Mouse (Mus musculus): ENCODE data around the gene Mvb12a. TPM values are rescaled to one million over a fixed set of nuclear protein-coding genes. Genes with fewer than 3 reads are reported as not detected.

Gene Mvb12a
- polyA plus RNA-seq, 1 experiment, result 251 TPM

DNA sequence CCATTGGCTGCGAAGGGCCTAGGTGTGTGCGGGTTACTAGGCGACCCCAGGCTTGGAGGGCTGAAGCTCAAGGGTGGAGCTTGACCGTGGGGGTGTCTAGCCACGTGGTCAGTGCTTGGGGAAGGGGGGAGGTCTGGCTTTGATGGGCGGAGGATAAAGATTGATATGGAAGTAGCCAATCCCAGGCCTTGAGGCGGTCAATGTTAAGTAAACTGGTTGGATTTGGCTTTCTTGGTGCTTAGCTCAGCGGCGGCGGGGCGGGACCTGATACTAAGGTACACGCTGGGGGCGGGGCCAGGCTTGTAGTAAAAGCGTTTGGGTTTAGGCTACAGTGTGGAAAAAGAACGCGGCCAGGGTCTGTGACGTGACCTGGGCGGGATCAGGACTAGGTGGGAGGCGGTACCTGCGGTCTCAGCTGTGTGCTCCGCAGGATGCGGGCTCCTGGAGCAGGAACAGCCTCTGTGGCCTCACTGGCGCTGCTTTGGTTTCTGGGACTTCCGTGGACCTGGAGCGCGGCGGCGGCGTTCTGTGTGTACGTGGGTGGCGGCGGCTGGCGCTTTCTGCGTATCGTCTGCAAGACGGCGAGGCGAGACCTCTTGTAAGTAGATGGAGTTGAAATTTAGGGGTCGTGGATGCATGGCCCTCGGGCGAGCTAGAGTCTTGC is 27.7 kb downstream of the Mvb12a start:
- peak overlapping the region; percentile 84 for H3K27ac ChIP-seq (ENCODE audit: insufficient read depth, low read depth, low read length)
- no peaks in the 10 kb centered on the region for H3K36me3 ChIP-seq (ENCODE audit: control insufficient read depth, insufficient read depth, low read length)
- peaks cover 10% of the 10 kb centered on the region for H3K4me1 ChIP-seq (ENCODE audit: control insufficient read depth, insufficient read depth, insufficient read length, low read length)
- peak overlapping the region; percentile 79 for H3K4me3 ChIP-seq (ENCODE audit: low read depth, low read length)
- TF ChIP-seq CTCF (IDR thresholded peaks at IDR 0.05; ENCODE audit: extremely low read depth, insufficient read length, insufficient replicate concordance, low read depth, low read length) (no peak), POLR2A (IDR thresholded peaks at IDR 0.05; ENCODE audit: low read depth, low read length) (no peak)
- under 1% methylated on average over 41 of the region's 41 CpGs for WGBS
- H3K27me3 ChIP-seq (ENCODE audit: control insufficient read depth, insufficient read depth, low read length), result no peaks in the 10 kb centered on the region

DNA sequence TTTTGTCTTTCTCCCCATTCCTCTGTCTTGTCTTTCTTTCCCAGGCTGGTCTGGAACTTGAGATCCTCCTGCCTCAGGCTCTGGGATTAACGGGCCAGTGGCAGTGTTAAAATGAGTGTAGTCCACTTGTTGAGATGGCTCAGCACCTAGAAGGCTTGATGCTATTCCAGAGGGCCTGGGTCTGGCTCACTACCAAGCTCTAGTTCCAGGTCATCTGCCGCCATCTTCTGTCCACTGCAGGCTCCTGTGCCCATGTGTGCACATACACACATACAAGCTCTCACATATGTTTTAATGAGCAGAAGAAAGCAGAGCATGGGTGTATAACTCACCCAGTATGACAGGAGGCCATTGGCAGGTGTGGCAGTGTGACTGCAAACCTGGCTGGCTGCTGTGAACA is 29.4 kb downstream of the Mvb12a start:
- Histone ChIP-seq H3K27me3 (ENCODE audit: control insufficient read depth, insufficient read depth, low read length) (no peaks in the 10 kb centered on the region), H3K4me3 (ENCODE audit: low read depth, low read length) (no peak overlapping the region), H3K36me3 (ENCODE audit: control insufficient read depth, insufficient read depth, low read length) (no peaks in the 10 kb centered on the region), H3K27ac (ENCODE audit: insufficient read depth, low read depth, low read length) (no peak overlapping the region), H3K4me1 (ENCODE audit: control insufficient read depth, insufficient read depth, insufficient read length, low read length) (peaks cover 10% of the 10 kb centered on the region)
- TF ChIP-seq CTCF (IDR thresholded peaks at IDR 0.05; ENCODE audit: extremely low read depth, insufficient read length, insufficient replicate concordance, low read depth, low read length) (no peak), POLR2A (IDR thresholded peaks at IDR 0.05; ENCODE audit: low read depth, low read length) (no peak)
- WGBS, result 78% methylated on average over 2 of the region's 2 CpGs

DNA sequence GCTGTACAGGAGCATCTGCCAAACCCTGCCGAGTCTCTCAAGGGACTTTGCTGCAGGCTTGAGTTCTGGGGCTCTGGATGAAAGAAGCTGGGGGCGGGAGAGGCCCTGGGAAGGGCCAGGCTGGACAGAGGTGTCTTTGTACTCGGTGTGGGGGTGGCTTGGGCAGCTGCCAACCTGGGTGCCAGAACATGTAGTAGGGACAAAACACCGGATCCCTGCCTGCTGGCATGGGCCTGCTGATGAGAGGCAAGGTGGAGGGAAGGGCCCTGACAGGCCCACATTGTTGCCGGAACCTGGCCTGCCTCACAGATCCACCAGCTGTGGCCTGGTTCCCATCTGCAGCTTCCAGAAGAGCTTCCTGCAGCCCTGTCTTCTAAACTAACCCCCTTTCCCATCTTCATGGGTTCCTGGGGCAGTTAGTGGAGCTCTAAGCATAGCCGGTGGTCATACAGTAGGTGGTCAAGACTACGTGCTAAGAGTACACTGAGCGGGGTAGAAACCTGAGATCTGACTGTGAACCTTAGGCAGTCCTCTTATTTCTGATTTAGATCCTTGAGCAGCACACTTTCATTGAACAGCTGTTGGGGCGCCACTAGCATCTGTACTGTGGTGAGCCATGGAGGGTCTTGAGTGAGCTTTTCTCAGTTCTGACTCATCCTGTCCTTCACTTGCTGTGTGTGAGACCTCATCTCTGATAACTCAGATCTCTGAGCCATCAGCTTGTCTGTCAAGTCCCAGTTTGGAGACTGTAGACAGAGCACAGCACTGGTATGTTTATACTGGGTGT is 30.3 kb downstream of the Mvb12a start:
- no peaks in the 10 kb centered on the region for H3K36me3 ChIP-seq (ENCODE audit: control insufficient read depth, insufficient read depth, low read length)
- WGBS, result 38% methylated on average over 9 of the region's 9 CpGs
- H3K4me1 ChIP-seq (ENCODE audit: control insufficient read depth, insufficient read depth, insufficient read length, low read length), result peaks cover 10% of the 10 kb centered on the region
- no peaks in the 10 kb centered on the region for H3K27me3 ChIP-seq (ENCODE audit: control insufficient read depth, insufficient read depth, low read length)
- H3K4me3 ChIP-seq (ENCODE audit: low read depth, low read length), result no peak overlapping the region
- H3K27ac ChIP-seq (ENCODE audit: insufficient read depth, low read depth, low read length), result no peak overlapping the region
- TF ChIP-seq CTCF (IDR thresholded peaks at IDR 0.05; ENCODE audit: extremely low read depth, insufficient read length, insufficient replicate concordance, low read depth, low read length), result no peak
- TF ChIP-seq POLR2A (IDR thresholded peaks at IDR 0.05; ENCODE audit: low read depth, low read length), result no peak

DNA sequence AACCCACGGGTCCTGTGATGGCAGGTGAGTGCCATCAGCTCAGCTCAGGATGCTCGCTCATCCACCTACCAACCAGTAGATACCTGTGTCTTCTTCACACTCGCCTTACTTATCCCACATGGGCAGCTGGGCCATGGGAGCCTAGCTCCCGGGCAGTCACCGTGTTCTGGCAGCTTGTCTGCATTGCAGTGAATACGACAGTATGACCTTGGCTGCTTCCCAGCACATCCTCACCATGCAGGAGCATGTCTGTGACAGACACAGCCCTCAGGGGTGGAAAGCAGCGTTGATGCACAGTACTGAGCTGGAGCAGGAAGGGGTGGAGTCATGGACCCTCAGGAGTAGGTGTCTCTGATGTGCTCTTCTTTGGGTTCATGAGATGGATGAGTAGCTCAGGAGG is 31.7 kb downstream of the Mvb12a start:
- Histone ChIP-seq H3K4me3 (ENCODE audit: low read depth, low read length) (no peak overlapping the region), H3K27me3 (ENCODE audit: control insufficient read depth, insufficient read depth, low read length) (no peaks in the 10 kb centered on the region)

DNA sequence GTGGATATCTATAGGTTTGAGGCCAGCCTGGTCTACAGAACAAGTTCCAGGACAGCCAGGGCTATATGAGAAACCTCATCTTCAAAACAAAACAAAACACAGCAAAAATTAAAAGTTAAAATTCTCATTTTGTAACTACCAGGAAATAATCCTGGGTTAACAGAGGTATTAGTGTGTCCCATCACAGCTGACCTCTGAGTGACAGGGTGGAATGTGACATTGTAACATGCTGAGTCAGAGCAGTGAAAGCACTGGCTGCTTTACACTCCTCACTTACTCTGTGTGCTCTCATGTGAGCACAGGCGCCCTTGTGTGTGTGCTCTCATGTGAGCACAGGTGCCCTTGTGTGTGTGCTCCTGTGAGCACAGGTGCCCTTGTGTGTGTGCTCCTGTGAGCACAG is 32.3 kb downstream of the Mvb12a start:
- Histone ChIP-seq H3K36me3 (ENCODE audit: control insufficient read depth, insufficient read depth, low read length) (no peaks in the 10 kb centered on the region), H3K4me1 (ENCODE audit: control insufficient read depth, insufficient read depth, insufficient read length, low read length) (no peaks in the 10 kb centered on the region), H3K4me3 (ENCODE audit: low read depth, low read length) (no peak overlapping the region), H3K27ac (ENCODE audit: insufficient read depth, low read depth, low read length) (no peak overlapping the region), H3K27me3 (ENCODE audit: control insufficient read depth, insufficient read depth, low read length) (no peaks in the 10 kb centered on the region)
- WGBS, result 49% methylated on average over 1 of the region's 1 CpGs
- TF ChIP-seq CTCF (IDR thresholded peaks at IDR 0.05; ENCODE audit: extremely low read depth, insufficient read length, insufficient replicate concordance, low read depth, low read length) (no peak), POLR2A (IDR thresholded peaks at IDR 0.05; ENCODE audit: low read depth, low read length) (no peak)

More for the DNA sequence above, 31.7 kb downstream of the Mvb12a start:
- 69% methylated on average over 7 of the region's 7 CpGs for WGBS
- TF ChIP-seq CTCF (IDR thresholded peaks at IDR 0.05; ENCODE audit: extremely low read depth, insufficient read length, insufficient replicate concordance, low read depth, low read length) (no peak), POLR2A (IDR thresholded peaks at IDR 0.05; ENCODE audit: low read depth, low read length) (no peak)
- no peaks in the 10 kb centered on the region for H3K36me3 ChIP-seq (ENCODE audit: control insufficient read depth, insufficient read depth, low read length)
- H3K27ac ChIP-seq (ENCODE audit: insufficient read depth, low read depth, low read length), result no peak overlapping the region
- H3K4me1 ChIP-seq (ENCODE audit: control insufficient read depth, insufficient read depth, insufficient read length, low read length), result no peaks in the 10 kb centered on the region

DNA sequence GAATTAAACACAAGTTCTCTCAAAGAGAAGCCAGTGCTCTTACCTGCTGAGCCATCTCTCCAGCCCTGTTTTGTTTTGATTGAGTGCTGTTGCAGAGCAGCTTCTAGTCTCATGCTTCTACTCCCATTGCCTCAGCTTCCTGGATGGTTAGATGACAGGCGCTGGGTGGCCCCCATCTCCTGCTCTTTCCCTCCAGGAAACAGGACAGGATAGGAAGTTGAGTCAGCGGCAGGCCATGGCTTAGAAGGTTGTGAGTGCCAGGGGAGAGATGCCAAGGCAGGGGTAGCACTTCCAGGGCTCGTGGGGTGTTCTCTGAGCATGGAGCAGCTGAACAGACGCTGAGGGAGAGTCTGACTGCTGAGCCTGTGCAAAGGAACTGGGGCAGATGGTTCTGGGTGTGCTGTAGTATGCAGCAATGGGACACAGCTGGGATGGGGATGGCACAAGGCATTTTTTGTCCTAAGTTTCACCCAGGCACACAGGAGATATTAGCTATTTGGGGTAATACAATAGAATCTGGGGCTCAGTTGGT is 35.2 kb downstream of the Mvb12a start:
- Histone ChIP-seq H3K4me3 (ENCODE audit: low read depth, low read length) (no peak overlapping the region), H3K27me3 (ENCODE audit: control insufficient read depth, insufficient read depth, low read length) (no peaks in the 10 kb centered on the region), H3K4me1 (ENCODE audit: control insufficient read depth, insufficient read depth, insufficient read length, low read length) (peaks cover 5% of the 10 kb centered on the region), H3K27ac (ENCODE audit: insufficient read depth, low read depth, low read length) (no peak overlapping the region), H3K36me3 (ENCODE audit: control insufficient read depth, insufficient read depth, low read length) (no peaks in the 10 kb centered on the region)
- no peak for TF ChIP-seq CTCF (IDR thresholded peaks at IDR 0.05; ENCODE audit: extremely low read depth, insufficient read length, insufficient replicate concordance, low read depth, low read length)
- TF ChIP-seq POLR2A (IDR thresholded peaks at IDR 0.05; ENCODE audit: low read depth, low read length), result no peak
- WGBS, result 72% methylated on average over 4 of the region's 4 CpGs

DNA sequence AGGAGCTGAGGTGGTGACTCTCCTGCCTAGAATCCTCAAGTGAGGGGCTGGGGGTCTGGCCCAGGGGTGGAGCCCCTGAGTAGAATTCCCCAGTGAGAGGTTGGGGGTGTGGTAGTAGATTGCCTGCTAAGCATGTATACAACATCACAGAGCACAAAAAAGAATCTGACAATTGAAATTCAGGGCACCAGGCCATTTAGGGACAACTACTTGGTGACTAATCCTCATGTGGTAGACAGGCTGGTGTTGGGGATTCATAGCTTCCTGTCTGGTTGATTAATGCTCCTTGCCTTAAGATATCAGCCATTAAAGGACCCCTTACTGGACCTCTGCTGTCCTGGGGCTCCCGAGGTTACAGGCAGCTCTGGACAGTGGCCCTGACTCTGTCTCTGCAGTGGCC is 36.3 kb downstream of the Mvb12a start:
- H3K4me1 ChIP-seq (ENCODE audit: control insufficient read depth, insufficient read depth, insufficient read length, low read length), result peaks cover 5% of the 10 kb centered on the region
- WGBS, result 71% methylated on average over 1 of the region's 1 CpGs

More for the DNA sequence above, 36.3 kb downstream of the Mvb12a start:
- Histone ChIP-seq H3K36me3 (ENCODE audit: control insufficient read depth, insufficient read depth, low read length) (no peaks in the 10 kb centered on the region), H3K4me3 (ENCODE audit: low read depth, low read length) (no peak overlapping the region), H3K27ac (ENCODE audit: insufficient read depth, low read depth, low read length) (no peak overlapping the region), H3K27me3 (ENCODE audit: control insufficient read depth, insufficient read depth, low read length) (no peaks in the 10 kb centered on the region)
- no peak for TF ChIP-seq POLR2A (IDR thresholded peaks at IDR 0.05; ENCODE audit: low read depth, low read length)
- no peak for TF ChIP-seq CTCF (IDR thresholded peaks at IDR 0.05; ENCODE audit: extremely low read depth, insufficient read length, insufficient replicate concordance, low read depth, low read length)
